Mouse (Mus musculus): Measurements from ENCODE around the gene Aqp1.

The Aqp1 gene

GRCm38 (mm10) chr6:55331315-55331714 lies 4.9 kb upstream of the Aqp1 start:
- DNase-seq (ENCODE audit: extremely low read depth, low read depth, low spot score) = no peak

GRCm38 (mm10) chr6:55332100-55332772 lies 4.0 kb upstream of the Aqp1 start:
- no peak for DNase-seq (ENCODE audit: extremely low read depth, low read depth, low spot score)

- no peak for DNase-seq (ENCODE audit: extremely low read depth, low read depth, low spot score)
Observed at GRCm38 (mm10) chr6:55332773-55333109, 3.5 kb upstream of the Aqp1 start.

DNA sequence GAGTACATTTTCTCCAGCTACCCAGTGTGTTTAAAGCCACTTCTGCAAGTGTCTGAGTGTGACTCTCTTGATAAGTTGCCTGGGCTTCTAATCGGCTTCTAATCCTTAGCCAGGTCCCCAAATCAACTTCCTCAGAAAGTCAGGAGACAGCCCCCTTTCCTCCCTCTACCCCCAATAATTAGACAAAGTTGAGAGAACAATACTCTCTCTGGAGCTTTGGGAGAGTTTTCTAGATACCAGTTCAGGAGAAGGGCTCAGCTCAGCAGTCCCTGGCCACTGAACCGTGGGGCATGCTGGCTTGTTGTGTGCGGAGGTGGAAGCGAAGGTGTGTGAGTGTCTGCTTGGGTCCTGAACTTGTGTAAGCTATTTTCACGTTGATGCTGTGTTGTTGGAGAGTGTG lies 1.0 kb downstream of the Aqp1 start:
- no peak for DNase-seq (ENCODE audit: extremely low read depth, low read depth, low spot score)

GRCm38 (mm10) chr6:55338077-55338476 lies 1.8 kb downstream of the Aqp1 start:
- DNase-seq (ENCODE audit: extremely low read depth, low read depth, low spot score) = no peak

GRCm38 (mm10) chr6:55338934-55339825 lies 2.9 kb downstream of the Aqp1 start:
- no peak for DNase-seq (ENCODE audit: extremely low read depth, low read depth, low spot score)

DNA sequence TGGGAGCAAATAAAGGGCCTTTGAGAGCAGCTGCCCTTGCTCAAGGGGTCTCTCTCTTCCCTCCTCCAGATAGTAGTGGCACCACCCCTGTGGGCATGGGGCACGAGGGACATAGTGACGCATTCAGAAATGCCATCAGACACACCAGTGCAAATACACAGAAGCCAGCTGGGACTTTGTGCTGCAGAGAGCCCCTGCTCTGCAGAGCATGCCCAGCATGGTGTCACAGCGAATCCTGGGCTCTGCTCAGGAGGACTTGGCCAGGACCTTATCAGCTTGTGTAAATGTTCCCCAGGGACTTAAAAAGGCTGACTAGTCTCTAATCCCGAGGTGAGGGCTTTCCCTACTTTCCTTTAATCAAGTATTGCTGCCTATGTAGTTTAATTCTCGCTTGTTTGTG lies 5.5 kb downstream of the Aqp1 start:
- no peak for DNase-seq (ENCODE audit: extremely low read depth, low read depth, low spot score)

GRCm38 (mm10) chr6:55342328-55342727 lies 6.1 kb downstream of the Aqp1 start:
- DNase-seq (ENCODE audit: extremely low read depth, low read depth, low spot score) = no peak

GRCm38 (mm10) chr6:55343446-55343845 lies 7.2 kb downstream of the Aqp1 start:
- no peak for DNase-seq (ENCODE audit: extremely low read depth, low read depth, low spot score)

DNA sequence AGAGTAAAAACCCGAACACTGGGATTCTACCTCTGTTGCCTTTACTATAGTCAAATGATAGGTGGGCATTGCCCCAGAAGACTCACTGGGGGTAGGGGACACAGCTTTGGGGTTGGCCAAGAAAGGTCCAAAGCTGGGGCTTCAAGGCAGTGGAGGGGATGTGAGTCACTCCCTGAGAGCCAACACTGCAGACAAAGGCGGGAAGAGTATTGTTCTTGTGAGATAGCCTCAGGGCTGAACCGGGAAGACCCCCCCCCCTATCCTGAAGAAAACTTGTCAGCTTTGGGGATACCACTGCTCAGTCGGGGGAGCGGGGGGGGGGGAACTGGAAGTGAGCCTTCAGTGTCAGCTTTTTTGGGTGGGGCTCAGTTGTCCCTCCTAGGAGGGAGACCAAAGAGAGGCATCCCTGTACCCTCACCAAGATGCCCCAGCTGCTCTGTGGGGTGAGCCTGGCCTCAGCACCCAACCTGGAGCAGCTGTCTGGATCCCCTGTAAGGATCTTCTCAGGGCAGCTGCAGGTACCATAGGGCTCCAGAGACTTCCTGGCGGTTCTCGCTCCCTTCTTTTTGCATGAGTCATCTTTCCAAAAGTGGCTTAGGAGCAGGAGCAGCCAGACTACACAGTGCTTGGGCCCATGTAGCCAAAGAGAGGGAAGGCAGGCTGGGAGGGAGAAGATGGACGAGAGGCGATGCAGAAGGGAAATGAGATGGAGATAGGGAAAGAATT lies 8.2 kb downstream of the Aqp1 start:
- no peak for DNase-seq (ENCODE audit: extremely low read depth, low read depth, low spot score)

DNA sequence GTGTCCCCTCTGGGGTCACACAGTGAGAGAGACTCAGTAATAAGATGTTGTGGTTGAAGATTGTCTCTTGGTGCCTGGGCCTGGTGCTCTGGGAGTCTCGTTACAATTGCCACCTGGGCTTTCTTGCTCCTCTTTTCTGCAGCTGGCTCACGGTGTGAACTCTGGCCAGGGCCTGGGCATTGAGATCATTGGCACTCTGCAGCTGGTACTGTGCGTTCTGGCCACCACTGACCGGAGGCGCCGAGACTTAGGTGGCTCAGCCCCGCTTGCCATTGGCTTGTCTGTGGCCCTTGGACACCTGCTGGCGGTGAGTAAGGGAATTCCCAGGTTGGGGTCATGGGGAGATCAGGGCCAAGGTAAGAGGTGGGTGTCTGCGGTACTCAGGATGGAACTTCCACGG lies 9.0 kb downstream of the Aqp1 start:
- DNase-seq (ENCODE audit: extremely low read depth, low read depth, low spot score) = no peak

DNA sequence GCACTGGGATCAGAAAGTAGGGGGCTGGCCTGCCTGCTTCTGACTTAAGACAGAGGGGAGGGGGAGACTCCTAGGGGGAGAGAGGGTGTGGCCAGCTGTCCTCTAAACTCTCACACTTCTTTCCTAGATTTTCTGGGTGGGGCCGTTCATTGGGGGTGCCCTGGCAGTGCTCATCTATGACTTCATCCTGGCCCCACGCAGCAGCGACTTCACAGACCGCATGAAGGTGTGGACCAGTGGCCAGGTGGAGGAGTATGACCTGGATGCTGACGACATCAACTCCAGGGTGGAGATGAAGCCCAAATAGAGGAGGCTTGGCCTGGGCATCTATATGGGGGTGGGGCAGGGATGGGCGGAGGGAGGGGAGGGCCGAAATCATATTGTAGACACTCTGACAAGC lies 10.3 kb downstream of the Aqp1 start:
- no peak for DNase-seq (ENCODE audit: extremely low read depth, low read depth, low spot score)

GRCm38 (mm10) chr6:55347711-55348571 lies 11.7 kb downstream of the Aqp1 start:
- no peak for DNase-seq (ENCODE audit: extremely low read depth, low read depth, low spot score)

GRCm38 (mm10) chr6:55349231-55349630 lies 13.0 kb downstream of the Aqp1 start:
- DNase-seq (ENCODE audit: extremely low read depth, low read depth, low spot score) = no peak

- no peak for DNase-seq (ENCODE audit: extremely low read depth, low read depth, low spot score)
Observed at GRCm38 (mm10) chr6:55350383-55350952, 14.2 kb downstream of the Aqp1 start.

- DNase-seq (ENCODE audit: extremely low read depth, low read depth, low spot score) = no peak
Observed at GRCm38 (mm10) chr6:55351712-55352111, 15.5 kb downstream of the Aqp1 start.

- no peak for DNase-seq (ENCODE audit: extremely low read depth, low read depth, low spot score)
Observed at GRCm38 (mm10) chr6:55353711-55354445, 17.6 kb downstream of the Aqp1 start.

GRCm38 (mm10) chr6:55354456-55355117 lies 18.4 kb downstream of the Aqp1 start:
- DNase-seq (ENCODE audit: extremely low read depth, low read depth, low spot score) = no peak

GRCm38 (mm10) chr6:55355575-55355974 lies 19.3 kb downstream of the Aqp1 start:
- DNase-seq (ENCODE audit: extremely low read depth, low read depth, low spot score) = no peak

All from fat pad, adult 2 months (tissue).